Mouse (Mus musculus): ENCODE results near the gene Cd2bp2. TPM values are rescaled to one million over a fixed set of nuclear protein-coding genes. Genes with fewer than 3 reads are reported as not detected.

The Cd2bp2 gene
- polyA plus RNA-seq, 1 experiment from 2014 or later, result 29.6 TPM

DNA sequence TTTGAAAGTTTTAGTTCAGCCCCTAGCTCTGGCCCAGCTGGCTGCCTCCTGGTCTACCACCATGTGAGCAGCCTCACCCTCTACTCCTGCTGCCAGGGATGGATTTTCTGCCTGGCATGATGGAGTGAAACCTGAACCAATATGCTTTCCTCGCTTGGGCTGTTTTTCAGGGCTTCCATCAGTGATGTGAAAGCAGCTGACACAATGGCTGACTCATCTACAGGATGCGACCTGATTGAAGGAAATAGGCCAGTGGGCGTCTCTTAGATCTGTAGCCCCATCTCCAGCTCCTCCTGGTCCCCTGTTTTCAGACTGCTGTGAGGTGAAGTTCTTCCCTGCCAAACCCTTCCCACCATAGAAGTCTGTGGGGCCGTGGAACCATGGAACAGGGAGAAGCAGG, 18.9 kb downstream of the Cd2bp2 start:
- Histone ChIP-seq H3K9me3 (ENCODE audit: low read length) (no peaks in the 10 kb centered on the region), H3K36me3 (ENCODE audit: insufficient read depth, low read length) (no peaks in the 10 kb centered on the region), H3K9ac (replicated peaks; ENCODE audit: low read depth) (no peak overlapping the region), H3K27ac (ENCODE audit: low read length) (no peak overlapping the region), H3K27me3 (replicated peaks; ENCODE audit: insufficient read depth, low read length) (no peaks in the 10 kb centered on the region), H3K4me2 (replicated peaks; ENCODE audit: low read depth, low read length) (no peak overlapping the region), H3K4me3 (ENCODE audit: low read depth, low read length) (no peak overlapping the region), H3K4me1 (ENCODE audit: insufficient read depth, low read depth, low read length) (no peaks in the 10 kb centered on the region)
- DNase-seq (ENCODE audit: low spot score) (no peak), ATAC-seq (no peak)
- WGBS, result 73% methylated on average over 4 of the region's 4 CpGs
- TF ChIP-seq CTCF (IDR thresholded peaks at IDR 0.05) (no peak), EP300 (IDR thresholded peaks at IDR 0.05) (no peak)

DNA sequence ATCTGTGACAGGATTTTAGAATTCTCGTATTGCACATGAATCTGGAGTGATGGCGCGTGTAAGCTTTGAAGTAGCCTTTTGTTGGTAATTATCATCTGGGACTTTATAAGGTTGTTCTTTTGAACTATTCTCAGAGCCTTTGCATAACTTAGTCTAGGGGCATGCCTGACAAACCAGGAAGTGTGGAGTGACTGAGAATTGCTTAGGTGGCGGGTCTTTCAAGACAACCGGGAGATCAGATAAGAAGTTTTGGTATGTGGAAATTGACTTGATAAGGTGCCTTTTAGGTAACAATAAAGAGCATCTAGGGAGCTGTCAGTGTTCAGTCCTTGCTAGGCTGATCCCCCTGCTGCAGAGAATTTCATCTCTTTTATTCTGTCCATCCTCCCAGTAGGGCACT, 29.3 kb downstream of the Cd2bp2 start:
- no peak for ATAC-seq
- H3K4me3 ChIP-seq (ENCODE audit: low read depth, low read length), result no peak overlapping the region
- TF ChIP-seq EP300 (IDR thresholded peaks at IDR 0.05), result no peak
- DNase-seq (ENCODE audit: low spot score), result no peak
- no peaks in the 10 kb centered on the region for H3K27me3 ChIP-seq (replicated peaks; ENCODE audit: insufficient read depth, low read length)
- no peak overlapping the region for H3K4me2 ChIP-seq (replicated peaks; ENCODE audit: low read depth, low read length)
- no peaks in the 10 kb centered on the region for H3K36me3 ChIP-seq (ENCODE audit: insufficient read depth, low read length)
- H3K9me3 ChIP-seq (ENCODE audit: low read length), result no peaks in the 10 kb centered on the region
- H3K4me1 ChIP-seq (ENCODE audit: insufficient read depth, low read depth, low read length), result no peaks in the 10 kb centered on the region
- no peak overlapping the region for H3K9ac ChIP-seq (replicated peaks; ENCODE audit: low read depth)
- WGBS, result 66% methylated on average over 5 of the region's 5 CpGs
- H3K27ac ChIP-seq (ENCODE audit: low read length), result no peak overlapping the region

DNA sequence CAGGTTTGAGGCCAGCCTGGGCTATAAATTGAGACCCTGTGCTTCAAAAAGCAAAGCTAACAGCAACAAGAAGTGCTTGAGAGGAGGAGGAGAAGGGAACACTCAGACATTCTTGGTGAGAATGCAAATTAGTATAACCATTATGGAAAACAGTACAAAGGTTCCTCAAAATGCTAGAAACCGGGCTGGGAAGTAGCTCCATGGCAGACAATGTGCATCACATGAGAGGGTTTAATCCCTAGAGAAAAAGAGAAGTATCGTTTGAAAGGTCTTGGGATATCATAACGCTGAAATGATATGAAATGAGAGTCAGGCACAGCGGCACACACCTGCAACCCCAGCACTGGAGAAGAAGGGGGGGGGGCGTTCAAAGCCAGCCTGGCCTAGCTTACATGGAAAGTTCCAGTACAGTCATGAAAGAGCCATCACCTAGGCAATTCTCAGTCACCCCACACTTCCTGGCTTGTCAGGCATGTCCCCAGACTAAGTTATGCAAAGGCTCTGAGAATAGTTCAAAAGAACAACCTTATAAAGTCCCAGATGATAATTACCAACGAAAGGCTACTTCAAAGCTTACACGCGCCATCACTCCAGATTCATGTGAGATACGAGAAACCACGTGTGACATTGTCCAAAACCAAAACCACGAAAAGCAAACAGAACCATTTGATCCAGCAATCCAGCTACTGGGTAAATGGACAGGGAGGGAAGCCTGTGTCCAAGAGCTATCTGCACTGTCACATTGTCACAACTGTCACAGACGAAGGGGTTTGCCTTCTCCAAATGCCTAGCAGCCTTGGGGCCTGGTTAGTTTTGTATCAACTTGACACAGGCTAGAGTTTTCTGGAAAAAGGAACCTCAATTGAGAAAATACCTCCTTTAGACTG, 30.0 kb downstream of the Cd2bp2 start:
- Histone ChIP-seq H3K27me3 (replicated peaks; ENCODE audit: insufficient read depth, low read length) (no peaks in the 10 kb centered on the region), H3K4me1 (ENCODE audit: insufficient read depth, low read depth, low read length) (no peaks in the 10 kb centered on the region), H3K4me2 (replicated peaks; ENCODE audit: low read depth, low read length) (no peak overlapping the region), H3K36me3 (ENCODE audit: insufficient read depth, low read length) (no peaks in the 10 kb centered on the region), H3K9ac (replicated peaks; ENCODE audit: low read depth) (no peak overlapping the region), H3K27ac (ENCODE audit: low read length) (no peak overlapping the region), H3K9me3 (ENCODE audit: low read length) (no peaks in the 10 kb centered on the region), H3K4me3 (ENCODE audit: low read depth, low read length) (no peak overlapping the region)
- TF ChIP-seq EP300 (IDR thresholded peaks at IDR 0.05) (no peak), CTCF (IDR thresholded peaks at IDR 0.05) (no peak)
- no peak for DNase-seq (ENCODE audit: low spot score)
- ATAC-seq, result no peak
- 79% methylated on average over 12 of the region's 12 CpGs for WGBS

DNA sequence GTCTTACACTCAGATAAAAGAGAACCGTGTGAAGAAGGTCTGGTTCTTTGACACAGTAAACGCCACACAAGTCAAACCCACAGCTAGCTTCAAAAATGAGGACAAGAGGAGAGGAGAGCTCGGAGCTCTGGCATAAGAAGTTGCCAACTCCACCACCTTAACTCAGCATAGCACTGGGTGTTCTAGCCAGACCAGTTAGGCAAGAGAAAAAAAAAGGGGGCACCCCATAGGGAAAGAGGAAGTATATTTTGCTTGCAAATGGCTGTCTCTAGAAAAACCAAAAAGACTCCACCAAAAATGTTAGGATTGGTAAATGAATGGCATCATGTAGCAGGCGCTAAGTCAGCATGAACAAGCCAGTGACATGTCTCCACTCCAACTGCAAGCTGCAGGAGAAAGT, 31.8 kb downstream of the Cd2bp2 start:
- DNase-seq (ENCODE audit: low spot score), result no peak
- no peak for ATAC-seq
- Histone ChIP-seq H3K9me3 (ENCODE audit: low read length) (no peaks in the 10 kb centered on the region), H3K4me1 (ENCODE audit: insufficient read depth, low read depth, low read length) (no peaks in the 10 kb centered on the region), H3K36me3 (ENCODE audit: insufficient read depth, low read length) (no peaks in the 10 kb centered on the region), H3K4me3 (ENCODE audit: low read depth, low read length) (no peak overlapping the region), H3K27ac (ENCODE audit: low read length) (no peak overlapping the region), H3K4me2 (replicated peaks; ENCODE audit: low read depth, low read length) (no peak overlapping the region), H3K27me3 (replicated peaks; ENCODE audit: insufficient read depth, low read length) (no peaks in the 10 kb centered on the region), H3K9ac (replicated peaks; ENCODE audit: low read depth) (no peak overlapping the region)
- 74% methylated on average over 4 of the region's 4 CpGs for WGBS
- TF ChIP-seq EP300 (IDR thresholded peaks at IDR 0.05), result no peak

DNA sequence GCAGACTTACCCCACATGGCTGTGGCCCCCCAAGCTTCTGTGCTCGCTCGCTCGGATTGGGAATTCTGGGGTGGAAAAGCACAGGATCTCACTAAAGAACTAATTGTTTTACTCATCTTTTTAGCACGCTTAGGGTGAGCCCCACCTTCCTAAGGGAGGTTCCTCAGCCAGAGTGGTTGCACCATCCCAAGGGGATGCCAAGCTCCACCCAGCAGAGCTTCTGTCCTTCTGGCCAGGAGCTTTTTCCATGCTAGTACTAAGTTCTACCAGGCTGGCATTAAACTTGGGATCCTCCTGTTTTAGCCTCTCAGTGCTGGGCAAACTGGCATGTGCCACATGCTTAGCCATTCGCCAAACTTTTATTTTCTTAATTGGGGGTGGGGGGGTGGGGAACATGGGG, 33.3 kb downstream of the Cd2bp2 start:
- TF ChIP-seq CTCF (IDR thresholded peaks at IDR 0.05), result no peak
- TF ChIP-seq EP300 (IDR thresholded peaks at IDR 0.05), result no peak
- no peak overlapping the region for H3K4me3 ChIP-seq (ENCODE audit: low read depth, low read length)
- no peak overlapping the region for H3K27ac ChIP-seq (ENCODE audit: low read length)
- no peaks in the 10 kb centered on the region for H3K36me3 ChIP-seq (ENCODE audit: insufficient read depth, low read length)
- no peaks in the 10 kb centered on the region for H3K9me3 ChIP-seq (ENCODE audit: low read length)
- H3K4me1 ChIP-seq (ENCODE audit: insufficient read depth, low read depth, low read length), result no peaks in the 10 kb centered on the region
- WGBS, result 79% methylated on average over 5 of the region's 5 CpGs
- H3K4me2 ChIP-seq (replicated peaks; ENCODE audit: low read depth, low read length), result no peak overlapping the region
- H3K9ac ChIP-seq (replicated peaks; ENCODE audit: low read depth), result no peak overlapping the region
- DNase-seq (ENCODE audit: low spot score), result peak; percentile 32
- no peaks in the 10 kb centered on the region for H3K27me3 ChIP-seq (replicated peaks; ENCODE audit: insufficient read depth, low read length)
- ATAC-seq, result no peak

DNA sequence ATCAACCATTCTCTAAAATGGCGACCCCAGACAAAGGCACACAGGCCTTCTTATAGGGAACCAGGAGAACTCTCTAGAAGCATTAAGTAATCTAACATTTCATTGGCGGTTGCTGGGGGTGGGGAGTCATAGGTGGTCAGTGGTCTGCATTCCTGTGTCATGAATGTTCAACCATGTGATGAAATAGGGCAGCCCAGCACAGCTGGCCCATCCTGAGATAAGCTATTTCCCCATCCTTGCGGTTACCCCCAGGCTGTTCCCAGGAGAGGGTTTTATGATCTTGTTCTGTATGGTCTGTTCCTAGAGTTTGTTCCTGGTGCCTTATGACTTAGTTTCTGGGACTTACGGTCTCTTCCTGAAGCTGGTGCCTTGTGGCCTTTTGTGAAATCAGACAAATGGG, 38.3 kb downstream of the Cd2bp2 start:
- ATAC-seq (0 out of 2 replicates have a peak, but pooled peaks have one; percentile 23), DNase-seq (ENCODE audit: low spot score) (peak; percentile 43)
- H3K4me3 ChIP-seq (ENCODE audit: low read depth, low read length), result no peak overlapping the region
- H3K27me3 ChIP-seq (replicated peaks; ENCODE audit: insufficient read depth, low read length), result no peaks in the 10 kb centered on the region
- H3K4me2 ChIP-seq (replicated peaks; ENCODE audit: low read depth, low read length), result no peak overlapping the region
- H3K27ac ChIP-seq (ENCODE audit: low read length), result no peak overlapping the region
- no peaks in the 10 kb centered on the region for H3K9me3 ChIP-seq (ENCODE audit: low read length)
- WGBS, result 79% methylated on average over 4 of the region's 4 CpGs
- TF ChIP-seq CTCF (IDR thresholded peaks at IDR 0.05) (no peak), EP300 (IDR thresholded peaks at IDR 0.05) (peak; percentile 25; the same call in 1 of the 2 replicates)
- H3K4me1 ChIP-seq (ENCODE audit: insufficient read depth, low read depth, low read length), result no peaks in the 10 kb centered on the region
- no peaks in the 10 kb centered on the region for H3K36me3 ChIP-seq (ENCODE audit: insufficient read depth, low read length)
- H3K9ac ChIP-seq (replicated peaks; ENCODE audit: low read depth), result no peak overlapping the region
